Mouse (Mus musculus): ENCODE measurements around the gene Mcrs1.

- TF ChIP-seq HCFC1 (IDR thresholded peaks at IDR 0.05; ENCODE audit: borderline replicate concordance, insufficient read depth, low read length) = no peak
- no peak for TF ChIP-seq ZNF384 (IDR thresholded peaks at IDR 0.05; ENCODE audit: low read depth, low read length)
- TF ChIP-seq CHD2 (IDR thresholded peaks at IDR 0.05; ENCODE audit: low read depth, low read length) = no peak
- no peak for TF ChIP-seq MAFK (IDR thresholded peaks at IDR 0.05; ENCODE audit: insufficient read depth, low read depth, low read length)
Measured at GRCm38 (mm10) chr15:99253772-99254171, 2.0 kb upstream of the Mcrs1 start.

Measured in ES-E14 (cell line).